Mouse (Mus musculus) ES-Bruce4 (cell line): ENCODE results near the gene Rnf180.

ENCODE experiments used
- CTCF ChIP-seq: IDR thresholded peaks from one replicate; pipeline ENCODE4 v1.8.1; 2011; ENCODE audit warnings: low read depth, low read length
- EP300 ChIP-seq: IDR thresholded peaks from 2 replicates; pipeline ENCODE4 v1.6.1; 2011; ENCODE audit warnings: low read depth, low read length; ENCODE audit not compliant: insufficient read depth
- POLR2A ChIP-seq: IDR thresholded peaks from one replicate; pipeline ENCODE4 v1.8.1; 2011; ENCODE audit warnings: low read length; ENCODE audit not compliant: insufficient read depth

DNA sequence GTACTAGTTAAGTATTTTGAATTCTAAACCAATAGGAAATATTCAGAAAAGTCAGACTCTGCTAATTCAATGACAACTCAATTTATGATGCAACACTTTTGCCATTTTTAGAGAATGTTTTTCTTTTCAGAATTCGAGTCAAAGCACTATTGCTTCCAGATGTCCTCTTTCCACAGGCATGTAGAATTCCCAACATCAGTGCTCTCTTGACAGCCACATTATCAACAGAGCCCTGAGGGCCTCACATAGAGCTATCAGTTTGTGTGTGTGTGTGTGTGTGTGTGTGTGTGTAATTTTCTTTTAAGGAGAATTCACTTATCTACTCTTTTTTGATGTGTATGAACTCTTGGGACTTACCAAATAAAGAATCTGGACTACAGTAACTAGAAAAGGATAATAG, 147.8 kb downstream of the Rnf180 start:
- no peak for TF ChIP-seq POLR2A
- no peak for TF ChIP-seq EP300
- no peak for TF ChIP-seq CTCF
